Mouse (Mus musculus) G1E (cell line): ENCODE measurements at regions not wholly inside any gene's neighbourhood (a gene's known extent, or its start where the extent isn't known, plus 50 kb on each side); places are given as distances from the start of the nearest gene placed in this dataset.

ENCODE experiments used
- ATAC-seq: 2 replicates; pipeline ENCODE4 v1.8.0; 2016; ENCODE audit warnings: mild to moderate bottlenecking; ENCODE audit not compliant: insufficient number of reproducible peaks, poor library complexity, low FRiP score, severe bottlenecking; ENCODE audit errors: extremely low read depth
- DNase-seq: peaks from one replicate; pipeline ENCODE4 v3.0.0; 2012; ENCODE audit warnings: low spot score
- H3K27me3 ChIP-seq: 2 replicates; pipeline ENCODE4 v1.6.1; 2012; ENCODE audit warnings: mild to moderate bottlenecking, low read length, inconsistent platforms; ENCODE audit not compliant: insufficient read depth
- H3K36me3 ChIP-seq: replicated peaks from 2 replicates; pipeline ENCODE3; 2012; ENCODE audit warnings: mild to moderate bottlenecking, inconsistent platforms
- H3K4me1 ChIP-seq: 2 replicates; pipeline ENCODE4 v1.6.1; 2012; ENCODE audit warnings: low read depth, low read length, inconsistent platforms, mixed read lengths; ENCODE audit not compliant: insufficient read depth
- H3K4me3 ChIP-seq: 2 replicates; pipeline ENCODE4 v1.5.1; 2012; ENCODE audit warnings: low read depth, mild to moderate bottlenecking, inconsistent platforms, low read length, moderate library complexity, mixed read lengths
- H3K9me3 ChIP-seq: replicated peaks from 2 replicates; pipeline ENCODE4 v1.6.1; 2012; ENCODE audit warnings: inconsistent platforms
- CTCF ChIP-seq: IDR thresholded peaks from 2 replicates; pipeline ENCODE4 v1.5.1; 2012; ENCODE audit warnings: low read depth, low read length, inconsistent platforms, mixed read lengths
- GATA1 ChIP-seq: IDR thresholded peaks from 2 replicates; pipeline ENCODE4 v1.6.1; 2012; ENCODE audit warnings: borderline replicate concordance, low read length, inconsistent platforms, mixed read lengths
- GATA2 ChIP-seq: IDR thresholded peaks from 2 replicates; pipeline ENCODE4 v1.6.1; 2012; ENCODE audit warnings: low read depth, low read length, inconsistent platforms, borderline replicate concordance
- POLR2AphosphoS5 ChIP-seq: IDR thresholded peaks from 2 replicates; pipeline ENCODE4 v1.6.1; 2012; ENCODE audit warnings: low read depth, low read length, inconsistent platforms; ENCODE audit not compliant: insufficient replicate concordance
- TAL1 ChIP-seq: conservative IDR thresholded peaks from 2 replicates; pipeline ENCODE4 v1.6.1; 2012; ENCODE audit warnings: low read depth, low read length, inconsistent platforms, mixed read lengths

DNA sequence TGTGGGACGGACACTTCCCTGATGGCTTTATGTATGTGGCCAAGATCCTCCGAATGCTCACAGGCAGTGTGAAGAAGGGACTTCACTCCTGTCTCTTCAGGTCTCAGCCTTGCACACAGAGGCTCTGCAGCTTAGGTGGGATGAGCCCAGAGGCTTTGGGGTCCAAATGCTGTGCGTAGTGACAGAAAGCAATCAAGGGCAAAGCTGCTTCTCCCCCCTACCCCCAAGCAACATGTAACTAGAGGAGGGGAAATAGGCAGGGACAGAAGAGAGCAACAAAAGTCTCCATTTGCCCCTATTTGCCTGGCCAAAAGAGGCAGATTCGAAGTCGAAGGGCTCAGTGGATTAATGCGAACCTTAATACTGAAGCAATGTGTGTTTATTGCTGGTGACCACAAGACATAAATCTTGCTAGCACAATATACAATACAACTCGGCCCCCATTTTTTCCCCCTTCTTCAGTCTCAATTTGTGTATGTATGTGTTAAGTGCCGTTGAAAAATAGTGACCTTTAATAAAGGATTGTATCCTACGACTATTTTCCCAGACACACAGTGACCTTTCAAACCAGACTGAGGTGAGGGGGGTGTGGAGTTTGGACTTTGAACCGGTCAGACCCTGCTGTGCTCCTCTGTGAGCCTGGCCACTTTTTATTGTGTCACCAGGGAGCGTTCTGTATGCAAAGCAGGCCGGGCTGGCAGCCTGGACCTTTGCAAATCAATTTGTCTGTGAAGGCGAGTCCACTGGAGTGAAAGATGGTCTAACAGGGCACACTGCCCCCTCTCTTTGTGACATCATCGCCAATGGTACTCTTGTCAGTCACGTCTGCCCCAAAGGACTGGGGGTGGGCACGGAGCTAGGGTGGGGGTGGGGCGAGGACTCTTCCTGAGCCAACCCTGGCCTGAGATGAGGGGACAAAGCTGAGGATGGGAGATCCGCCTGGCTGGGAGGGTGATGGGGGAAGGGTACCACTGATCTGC is 208.6 kb downstream of the Bcl11a start:
- Histone ChIP-seq H3K4me1 (no peaks in the 10 kb centered on the region), H3K4me3 (no peak overlapping the region), H3K27me3 (peaks cover 52% of the 10 kb centered on the region), H3K9me3 (no peaks in the 10 kb centered on the region), H3K36me3 (no peaks in the 10 kb centered on the region)
- no peak for TF ChIP-seq CTCF
- TF ChIP-seq TAL1, result no peak
- no peak for TF ChIP-seq GATA1
- TF ChIP-seq POLR2AphosphoS5, result no peak
- no peak for TF ChIP-seq GATA2
- DNase-seq, result no peak
- no peak for ATAC-seq

DNA sequence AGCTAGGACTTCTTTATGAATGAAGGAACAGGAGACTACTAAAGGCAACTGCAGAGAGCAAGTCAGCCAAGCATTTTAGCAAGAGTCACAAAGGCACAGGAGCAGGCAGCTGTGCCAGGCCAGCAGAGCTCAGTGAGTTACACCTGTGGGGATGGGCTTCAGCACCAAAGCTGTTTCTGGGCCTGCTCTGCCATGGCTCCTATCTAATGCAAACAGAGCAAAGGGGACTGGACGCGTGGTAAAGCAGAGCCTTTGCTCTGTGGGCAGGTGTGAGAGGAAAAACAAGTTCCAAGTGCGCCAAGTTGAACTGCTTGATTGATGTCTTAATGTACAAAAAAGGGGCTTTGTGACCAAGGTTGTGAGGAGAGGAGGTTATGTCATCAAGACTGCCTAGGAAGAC is 215.4 kb downstream of the Bcl11a start:
- no peaks in the 10 kb centered on the region for H3K9me3 ChIP-seq
- no peak overlapping the region for H3K4me3 ChIP-seq
- ATAC-seq (no peak), DNase-seq (no peak)
- TF ChIP-seq GATA1 (no peak), GATA2 (no peak), POLR2AphosphoS5 (no peak), CTCF (no peak), TAL1 (no peak)
- H3K4me1 ChIP-seq, result no peaks in the 10 kb centered on the region
- H3K36me3 ChIP-seq, result no peaks in the 10 kb centered on the region
- H3K27me3 ChIP-seq, result peaks cover 33% of the 10 kb centered on the region

- ATAC-seq, result no peak
- Histone ChIP-seq H3K4me1 (no peaks in the 10 kb centered on the region), H3K36me3 (no peaks in the 10 kb centered on the region), H3K9me3 (no peaks in the 10 kb centered on the region), H3K27me3 (peaks cover 36% of the 10 kb centered on the region), H3K4me3 (no peak overlapping the region)
- TF ChIP-seq GATA2, result no peak
- TF ChIP-seq TAL1, result no peak
- TF ChIP-seq POLR2AphosphoS5, result no peak
- no peak for TF ChIP-seq GATA1
- TF ChIP-seq CTCF, result no peak
- DNase-seq, result no peak
Observed at GRCm38 (mm10) chr11:24293860-24294531, 216.1 kb downstream of the Bcl11a start.

- TF ChIP-seq TAL1 (no peak), POLR2AphosphoS5 (no peak), GATA1 (no peak), GATA2 (no peak), CTCF (no peak)
- Histone ChIP-seq H3K27me3 (peaks cover 31% of the 10 kb centered on the region), H3K4me1 (no peaks in the 10 kb centered on the region), H3K36me3 (no peaks in the 10 kb centered on the region), H3K9me3 (no peaks in the 10 kb centered on the region), H3K4me3 (no peak overlapping the region)
- no peak for DNase-seq
- no peak for ATAC-seq
Observed at GRCm38 (mm10) chr11:24296893-24297624, 219.2 kb downstream of the Bcl11a start.

- Histone ChIP-seq H3K4me3 (no peak overlapping the region), H3K4me1 (no peaks in the 10 kb centered on the region), H3K27me3 (peaks cover 31% of the 10 kb centered on the region), H3K9me3 (no peaks in the 10 kb centered on the region), H3K36me3 (no peaks in the 10 kb centered on the region)
- DNase-seq (no peak), ATAC-seq (no peak)
- TF ChIP-seq CTCF, result no peak
- TF ChIP-seq POLR2AphosphoS5, result no peak
- TF ChIP-seq GATA1, result no peak
- TF ChIP-seq GATA2, result no peak
- TF ChIP-seq TAL1, result no peak
Observed at GRCm38 (mm10) chr11:24297763-24298162, 219.9 kb downstream of the Bcl11a start.

DNA sequence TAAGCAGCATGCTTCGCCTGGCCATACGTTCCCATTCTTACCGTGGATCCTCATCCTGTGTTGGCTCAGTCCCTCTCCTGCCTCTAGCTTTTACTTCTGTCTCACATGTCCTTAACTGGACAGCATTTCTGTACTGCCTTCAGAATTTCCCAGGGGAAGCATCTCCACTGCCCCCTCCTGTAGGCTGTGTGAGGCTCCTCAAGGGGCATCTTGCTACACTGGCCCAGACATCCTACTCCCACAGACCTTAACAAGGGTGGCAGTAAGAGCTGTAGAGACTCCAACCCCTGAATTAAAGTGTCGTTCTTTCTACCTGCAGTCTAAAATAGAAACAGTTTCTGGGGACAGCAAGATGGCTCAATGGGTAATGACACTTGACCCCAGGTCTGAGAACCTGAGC is 222.5 kb downstream of the Bcl11a start:
- Histone ChIP-seq H3K4me1 (no peaks in the 10 kb centered on the region), H3K4me3 (no peak overlapping the region), H3K27me3 (peaks cover 26% of the 10 kb centered on the region), H3K9me3 (no peaks in the 10 kb centered on the region), H3K36me3 (no peaks in the 10 kb centered on the region)
- TF ChIP-seq GATA1, result no peak
- TF ChIP-seq CTCF, result no peak
- no peak for TF ChIP-seq POLR2AphosphoS5
- no peak for TF ChIP-seq TAL1
- no peak for TF ChIP-seq GATA2
- no peak for DNase-seq
- no peak for ATAC-seq
